Mouse (Mus musculus) CH12.LX (cell line): ENCODE measurements around the gene Hps4. TPM values are rescaled to one million over a fixed set of nuclear protein-coding genes. Genes with fewer than 3 reads are reported as not detected.
A peak's percentile ranks its signal among the peaks of the same experiment; 100 is the strongest.

Experiments used
- DNase-seq: peaks from one replicate; pipeline ENCODE4 v3.0.0-alpha.2; 2013; ENCODE audit errors: extremely low read depth
- H3K27ac ChIP-seq: 2 replicates; pipeline ENCODE4 v1.5.1; 2012; ENCODE audit warnings: low read depth, mild to moderate bottlenecking, control low read depth, moderate library complexity; ENCODE audit not compliant: insufficient read depth
- H3K27me3 ChIP-seq: replicated peaks from 2 replicates; pipeline ENCODE3; 2012; ENCODE audit warnings: inconsistent platforms
- H3K36me3 ChIP-seq, 2 experiments: replicated peaks in 1 of 2; 2 replicates each; pipeline versions ENCODE3 to v1.6.1; 2012; ENCODE audit warnings: inconsistent platforms in 1 of 2, low read length in 1 of 2, mild to moderate bottlenecking in 1 of 2, mixed read lengths in 1 of 2, moderate library complexity in 1 of 2; ENCODE audit not compliant: control insufficient read depth in 1 of 2, insufficient read depth in 1 of 2
- H3K4me1 ChIP-seq, 2 experiments: 2 replicates each; pipeline ENCODE4 v1.6.1; 2012; ENCODE audit warnings: inconsistent platforms in 1 of 2, moderate library complexity in 1 of 2; ENCODE audit not compliant: insufficient read depth in 2 of 2, control insufficient read depth in 1 of 2
- H3K4me2 ChIP-seq: 2 replicates; pipeline ENCODE4 v1.6.1; 2012; ENCODE audit warnings: low read depth, mild to moderate bottlenecking, control low read depth; ENCODE audit not compliant: poor library complexity, insufficient read depth, severe bottlenecking
- H3K4me3 ChIP-seq, 3 experiments: fragments of 150-350 bp in 1 of 3; sonication (generic) in 1 of 3; replicated peaks in 1 of 3; 2 replicates each; pipeline versions ENCODE3 to v1.5.1; 2011 to 2012; ENCODE audit warnings: low read depth in 2 of 3, low read length in 2 of 3, mild to moderate bottlenecking in 2 of 3, moderate library complexity in 2 of 3, control low read depth in 1 of 3, improper control_type of control experiment in 1 of 3, inconsistent platforms in 1 of 3, mixed read lengths in 1 of 3; ENCODE audit not compliant: poor library complexity in 1 of 3
- H3K79me2 ChIP-seq: replicated peaks from 2 replicates; pipeline ENCODE4 v1.6.1; 2012; ENCODE audit warnings: mild to moderate bottlenecking, moderate library complexity; ENCODE audit not compliant: control insufficient read depth, poor library complexity, insufficient read depth, severe bottlenecking; ENCODE audit errors: extremely low read depth
- H3K9ac ChIP-seq: 2 replicates; pipeline ENCODE4 v1.6.1; 2012; ENCODE audit warnings: low read depth, mild to moderate bottlenecking, control low read depth, moderate library complexity; ENCODE audit not compliant: insufficient read depth
- H3K9me3 ChIP-seq: replicated peaks from 2 replicates; pipeline ENCODE3; 2012; ENCODE audit warnings: low read length, inconsistent platforms, mixed read lengths
- CTCF ChIP-seq, 2 experiments: IDR thresholded peaks in 1 of 2; conservative IDR thresholded peaks in 1 of 2; 2 replicates each; pipeline ENCODE4 v1.5.1; 2011 to 2012; ENCODE audit warnings: low read depth in 2 of 2, low read length in 2 of 2, improper control_type of control experiment in 1 of 2, inconsistent platforms in 1 of 2, mild to moderate bottlenecking in 1 of 2, moderate library complexity in 1 of 2
- E2F4 ChIP-seq: IDR thresholded peaks from 2 replicates; pipeline ENCODE4 v1.6.1; 2011; ENCODE audit warnings: low read depth, low read length, improper control_type of control experiment; ENCODE audit not compliant: insufficient replicate concordance
- ELF1 ChIP-seq: IDR thresholded peaks from 2 replicates; pipeline ENCODE4 v1.6.1; 2014; ENCODE audit warnings: low read depth, mild to moderate bottlenecking, inconsistent platforms, low read length, improper control_type of control experiment
- HCFC1 ChIP-seq: IDR thresholded peaks from 2 replicates; pipeline ENCODE4 v1.6.1; 2012; ENCODE audit warnings: low read depth, mild to moderate bottlenecking, inconsistent platforms, low read length, improper control_type of control experiment
- MAX ChIP-seq: IDR thresholded peaks from 2 replicates; pipeline ENCODE4 v1.6.1; 2011; ENCODE audit warnings: low read length, improper control_type of control experiment
- MAZ ChIP-seq: IDR thresholded peaks from 2 replicates; pipeline ENCODE4 v1.6.1; 2012; ENCODE audit warnings: low read depth, mild to moderate bottlenecking, inconsistent platforms, low read length, improper control_type of control experiment, moderate library complexity
- MEF2A ChIP-seq: IDR thresholded peaks from 2 replicates; pipeline ENCODE4 v1.6.1; 2014; ENCODE audit warnings: low read depth, mild to moderate bottlenecking, inconsistent platforms, low read length, improper control_type of control experiment, borderline replicate concordance
- NELFE ChIP-seq: IDR thresholded peaks from 2 replicates; pipeline ENCODE4 v1.6.1; 2011; ENCODE audit warnings: low read depth, low read length, improper control_type of control experiment
- PAX5 ChIP-seq: IDR thresholded peaks from 2 replicates; pipeline ENCODE4 v1.6.1; 2012; ENCODE audit warnings: low read length, inconsistent platforms, mixed read lengths
- RAD21 ChIP-seq: IDR thresholded peaks from 2 replicates; pipeline ENCODE4 v1.6.1; 2011; ENCODE audit warnings: low read depth, mild to moderate bottlenecking, low read length, improper control_type of control experiment, moderate library complexity
- RCOR1 ChIP-seq: conservative IDR thresholded peaks from 2 replicates; pipeline ENCODE4 v1.6.1; 2012; ENCODE audit warnings: low read depth, mild to moderate bottlenecking, inconsistent platforms, low read length, improper control_type of control experiment
- SMC3 ChIP-seq: IDR thresholded peaks from 2 replicates; pipeline ENCODE4 v1.6.1; 2011; ENCODE audit warnings: low read depth, low read length, improper control_type of control experiment
- TBP ChIP-seq: conservative IDR thresholded peaks from 2 replicates; pipeline ENCODE4 v1.6.1; 2011; ENCODE audit warnings: low read depth, low read length, improper control_type of control experiment
- UBTF ChIP-seq: IDR thresholded peaks from 2 replicates; pipeline ENCODE4 v1.6.1; 2012; ENCODE audit warnings: low read depth, mild to moderate bottlenecking, inconsistent platforms, low read length, improper control_type of control experiment, moderate library complexity
- USF1 ChIP-seq: IDR thresholded peaks from 2 replicates; pipeline ENCODE4 v1.6.1; 2014; ENCODE audit warnings: low read depth, mild to moderate bottlenecking, inconsistent platforms, low read length, improper control_type of control experiment
- ZMIZ1 ChIP-seq: IDR thresholded peaks from 2 replicates; pipeline ENCODE4 v1.6.1; 2012; ENCODE audit warnings: low read depth, mild to moderate bottlenecking, inconsistent platforms, low read length, improper control_type of control experiment
- dilution Hi-C: fragments of 300-500 bp; cut with MboI; formaldehyde crosslinking; loops from 2 replicates; pipeline ENCODE4 v1.14.3; 2020; ENCODE audit warnings: low sequenced_read_pairs; ENCODE audit not compliant: extremely low pct_unique_long_range_greater_than_20kb, extremely low pct_ligation_motif_present
- in situ Hi-C: fragments of 300-500 bp; cut with MboI; formaldehyde crosslinking; loops from 3 replicates; pipeline ENCODE4 v1.14.3; 2019; ENCODE audit warnings: low sequenced_read_pairs, low pct_ligation_motif_present, low pct_unique_long_range_greater_than_20kb, mixed read lengths
- polyA plus RNA-seq: library from polyadenylated mRNA; unstranded; fragments of >175 nt; gene quantifications from 2 replicates; pipeline ENCODE4 v1.2.1, GENCODE M21; 2012; ENCODE audit warnings: low read depth; ENCODE audit not compliant: insufficient read length
- total RNA-seq, 2 experiments: library from RNA; depleted of rRNA; stranded (reverse); fragments of 300-350 nt in 1 of 2; fragments of >200 nt in 1 of 2; gene quantifications; 2 replicates each; pipeline ENCODE4 v1.2.3; 2012 to 2014

The Hps4 gene
- total and polyA plus RNA-seq, 3 experiments, result 10.0 to 23.0 (median 18.3) TPM

GRCm38 (mm10) chr5:112329805-112330564 lies 12.9 kb upstream of the Hps4 start:
- no peak for DNase-seq
- in situ Hi-C loops, result loop anchor here (10.0 kb wide), 1 partner anchor 55 kb away; the partner anchor contains the start of gene Tpst2
- H3K4me2 ChIP-seq, result no peak overlapping the region
- no peak overlapping the region for H3K27ac ChIP-seq
- no peak overlapping the region for H3K9ac ChIP-seq
- peaks cover 17% of the 10 kb centered on the region for H3K79me2 ChIP-seq
- no peak for TF ChIP-seq TBP
- no peak for TF ChIP-seq NELFE
- no peak for TF ChIP-seq CTCF (conservative IDR thresholded peaks at IDR 0.05 in 1 of 2, IDR thresholded peaks at IDR 0.05 in 1 of 2; ENCODE audit: low read depth in 2 of 2, low read length in 2 of 2)
- no peak for TF ChIP-seq UBTF
- TF ChIP-seq MEF2A, result no peak
- TF ChIP-seq PAX5, result no peak
- TF ChIP-seq E2F4, result no peak
- TF ChIP-seq ELF1, result no peak
- no peak for TF ChIP-seq USF1
- TF ChIP-seq ZMIZ1, result no peak
- TF ChIP-seq HCFC1, result no peak
- no peak for TF ChIP-seq MAZ
- no peaks in the 10 kb centered on the region for H3K27me3 ChIP-seq
- no peak overlapping the region for H3K4me3 ChIP-seq
- H3K36me3 ChIP-seq, result peaks cover 70 to 77% of the 10 kb centered on the region in 2 experiments
- H3K4me1 ChIP-seq, result peaks cover 0 to 18% of the 10 kb centered on the region in 2 experiments; a peak in 3 of 4 replicates
- H3K9me3 ChIP-seq, result no peaks in the 10 kb centered on the region
- dilution Hi-C loops, result no loop called here

- no peak overlapping the region for H3K4me2 ChIP-seq
- dilution Hi-C loops (no loop called here), in situ Hi-C loops (no loop called here)
- no peaks in the 10 kb centered on the region for H3K27me3 ChIP-seq
- no peak overlapping the region for H3K27ac ChIP-seq
- H3K36me3 ChIP-seq, result peaks cover 89 to 96% of the 10 kb centered on the region in 2 experiments
- no peak overlapping the region for H3K4me3 ChIP-seq
- TF ChIP-seq MAX, result no peak
- no peak for TF ChIP-seq RCOR1
- TF ChIP-seq SMC3, result peak; percentile 76
- peak; percentile 41 to 79; a peak in 2 of 4 replicates for TF ChIP-seq CTCF (conservative IDR thresholded peaks at IDR 0.05 in 1 of 2, IDR thresholded peaks at IDR 0.05 in 1 of 2; ENCODE audit: low read depth in 2 of 2, low read length in 2 of 2)
- TF ChIP-seq RAD21, result peak; percentile 76
- no peaks in the 10 kb centered on the region for H3K9me3 ChIP-seq
- no peaks in the 10 kb centered on the region for H3K4me1 ChIP-seq
- no peaks in the 10 kb centered on the region for H3K79me2 ChIP-seq
- H3K9ac ChIP-seq, result no peak overlapping the region
- DNase-seq, result no peak
Observed at GRCm38 (mm10) chr5:112335473-112335872, 7.4 kb upstream of the Hps4 start.
